Mouse (Mus musculus) liver, adult 2 months (tissue): Measurements from ENCODE around the gene Amt. TPM values are rescaled to one million over a fixed set of nuclear protein-coding genes. Genes with fewer than 3 reads are reported as not detected.
A peak's percentile ranks its signal among the peaks of the same experiment; 100 is the strongest.

ENCODE experiments used
- DNase-seq: peaks from one replicate; pipeline ENCODE4 v3.0.0-alpha.2; 2011; ENCODE audit warnings: low read depth, low spot score; ENCODE audit errors: extremely low read depth
- H3K27ac ChIP-seq: fragments of 200-500 bp; replicated peaks from 2 replicates; pipeline ENCODE4 v1.5.1; 2012; ENCODE audit warnings: low read depth, mild to moderate bottlenecking, control low read depth, inconsistent platforms, low read length; ENCODE audit not compliant: insufficient read depth
- H3K27me3 ChIP-seq: fragments of 200-500 bp; 2 replicates; pipeline ENCODE4 v1.6.1; 2012; ENCODE audit warnings: mild to moderate bottlenecking, moderate library complexity, low read length, inconsistent platforms; ENCODE audit not compliant: control insufficient read depth, insufficient read depth
- H3K36me3 ChIP-seq: fragments of 200-500 bp; 2 replicates; pipeline ENCODE4 v1.6.1; 2012; ENCODE audit warnings: low read length, inconsistent platforms; ENCODE audit not compliant: control insufficient read depth, insufficient read depth
- H3K4me1 ChIP-seq: fragments of 200-500 bp; 2 replicates; pipeline ENCODE4 v1.6.1; 2011; ENCODE audit warnings: low read length; ENCODE audit not compliant: control insufficient read depth, insufficient read depth
- H3K4me3 ChIP-seq: fragments of 200-500 bp; 2 replicates; pipeline ENCODE4 v1.5.1; 2011; ENCODE audit warnings: low read depth, mild to moderate bottlenecking, control low read depth, low read length, moderate library complexity; ENCODE audit not compliant: insufficient read depth
- H3K79me2 ChIP-seq: fragments of 200-500 bp; 2 replicates; pipeline ENCODE4 v1.6.1; 2012; ENCODE audit warnings: inconsistent platforms, mild to moderate bottlenecking, low read length, moderate library complexity; ENCODE audit not compliant: control insufficient read depth, insufficient read depth
- H3K9ac ChIP-seq: fragments of 200-500 bp; 2 replicates; pipeline ENCODE4 v1.6.1; 2012; ENCODE audit warnings: low read depth, mild to moderate bottlenecking, control low read depth, inconsistent platforms, low read length
- CTCF ChIP-seq: fragments of 200-500 bp; IDR thresholded peaks from 2 replicates; pipeline ENCODE4 v1.5.1; 2011; ENCODE audit warnings: low read depth, low read length, control low read depth
- POLR2A ChIP-seq: fragments of 200-500 bp; IDR thresholded peaks from 2 replicates; pipeline ENCODE4 v1.6.1; 2011; ENCODE audit warnings: low read length, control low read depth; ENCODE audit not compliant: insufficient read depth; ENCODE audit errors: extremely low read depth
- whole genome bisulfite sequencing: fragments of 180-500 bp; shearing (Covaris S2); methylation state at CpG from one replicate; pipeline ENCODE4 v1.1.7; 2018; 5-methylcytosine and 5-hydroxymethylcytosine counted together
- polyA plus RNA-seq: library from polyadenylated mRNA; depleted of rRNA; stranded (reverse); fragments of >200 nt; gene quantifications from 2 replicates; pipeline ENCODE4 v1.2.3, GENCODE M21; 2012; rRNA removed
- total RNA-seq: library from RNA; depleted of rRNA; stranded (reverse); fragments of >200 nt; gene quantifications from 2 replicates; pipeline ENCODE4 v1.2.3, GENCODE M21; 2014; rRNA removed

Gene Amt
- 65.5 and 66.6 TPM in 2 replicates for total RNA-seq
- 45.8 and 54.5 TPM in 2 replicates for polyA plus RNA-seq

DNA sequence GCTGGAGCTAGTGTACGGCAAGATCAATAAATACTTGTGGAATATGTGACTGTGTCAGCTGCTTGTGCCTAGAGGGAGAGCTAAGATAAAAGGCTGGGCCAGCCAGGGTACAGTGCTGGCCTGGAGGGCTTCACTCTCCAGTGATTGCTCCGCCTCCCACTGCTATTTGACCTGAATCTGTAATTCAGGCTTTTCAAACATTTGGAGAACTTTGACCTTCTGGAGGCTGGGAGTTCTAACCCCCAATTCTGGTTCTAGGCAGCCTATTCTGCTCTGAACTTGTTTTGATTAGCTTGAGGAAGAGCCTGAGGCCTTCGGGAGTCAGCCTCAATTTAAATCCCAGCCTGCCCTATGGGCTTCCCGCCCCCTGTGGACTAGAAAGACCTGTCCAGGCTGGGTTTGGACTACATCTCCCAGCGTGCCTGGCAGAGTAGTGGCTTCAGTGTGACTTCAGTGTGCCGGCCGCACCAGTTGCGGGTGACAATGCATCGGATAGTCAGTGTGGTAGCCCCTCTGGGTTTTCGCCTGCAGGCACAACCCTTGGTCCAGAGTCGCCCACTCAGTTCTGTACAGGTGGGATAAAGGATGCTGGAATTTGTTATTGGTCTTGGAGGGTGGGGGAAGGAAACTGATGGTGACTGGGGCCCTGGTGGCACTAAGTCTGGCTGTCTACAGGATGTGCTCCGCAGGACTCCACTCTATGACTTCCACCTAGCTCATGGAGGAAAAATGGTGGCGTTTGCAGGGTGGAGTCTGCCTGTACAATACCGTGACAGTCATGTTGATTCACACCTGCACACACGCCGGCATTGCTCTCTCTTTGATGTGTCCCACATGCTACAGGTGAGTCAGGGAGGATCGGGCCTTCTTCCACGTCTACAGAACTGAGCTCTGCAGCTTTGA, at the start of gene Amt:
Gene Amt (plus strand): TSS at position 401 of the 903 bp plus-strand sequence.
- H3K27ac ChIP-seq = peak within 1 kb of the TSS; percentile 89
- peaks cover 7% of the 10 kb centered on the region; the same call in 1 of the 2 replicates for H3K79me2 ChIP-seq
- 0 out of 2 replicates have a peak, but pooled peaks cover 2% of the 10 kb centered on the region for H3K36me3 ChIP-seq
- no peaks in the 10 kb centered on the region for H3K27me3 ChIP-seq
- DNase-seq = peak; percentile 93
- peak within 1 kb of the TSS; percentile 47 for H3K4me3 ChIP-seq
- 16% methylated on average over 18 of the region's 18 CpGs for WGBS
- H3K4me1 ChIP-seq = peaks cover 19% of the 10 kb centered on the region
- TF ChIP-seq CTCF (no peak), POLR2A (0 out of 2 replicates have a peak, but pooled peaks have one; percentile 8)
- peak within 1 kb of the TSS; percentile 57 for H3K9ac ChIP-seq

DNA sequence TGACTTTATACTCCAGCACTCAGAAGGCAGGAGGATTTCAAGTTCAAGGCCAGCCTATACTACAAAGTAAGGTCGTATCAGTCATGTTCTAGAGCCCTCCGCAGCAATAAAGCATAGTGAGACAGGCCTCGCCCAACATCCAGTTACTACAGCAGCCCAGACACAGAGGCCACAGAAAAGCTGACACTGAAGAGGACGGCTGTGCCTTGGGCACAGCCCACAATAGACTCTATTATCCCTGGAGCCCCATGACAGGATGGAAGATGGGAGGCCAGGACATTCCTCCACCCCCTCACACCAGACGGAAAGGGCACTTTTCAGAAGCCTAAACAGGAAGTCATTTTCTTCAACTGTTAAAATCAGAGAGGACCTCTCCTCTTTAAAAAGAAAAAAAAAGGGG, 47.7 kb upstream of the Amt start:
- no peak overlapping the region for H3K27ac ChIP-seq
- TF ChIP-seq CTCF (no peak), POLR2A (no peak)
- DNase-seq = no peak

DNA sequence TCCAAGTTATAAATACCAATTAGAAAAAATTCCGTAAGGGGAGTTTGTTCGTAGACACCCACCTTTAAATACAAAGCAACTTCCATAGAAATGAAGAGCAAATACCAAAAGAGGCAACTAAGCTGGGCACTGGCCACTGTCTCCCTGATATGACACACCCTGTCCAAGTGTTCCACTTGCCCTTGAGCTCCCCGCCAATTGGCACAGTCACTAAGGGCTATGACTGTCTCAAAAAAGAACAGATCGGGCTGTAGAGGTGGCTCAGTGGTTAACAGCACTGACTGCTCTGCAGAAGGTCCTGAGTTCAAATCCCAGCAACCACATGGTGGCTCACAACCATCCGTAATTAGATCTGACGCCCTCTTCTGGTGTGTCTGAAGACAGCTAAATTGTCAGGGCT, 44.8 kb upstream of the Amt start:
- DNase-seq = no peak
- TF ChIP-seq POLR2A (no peak), CTCF (no peak)
- H3K27me3 ChIP-seq = no peaks in the 10 kb centered on the region

More for the DNA sequence above, 47.7 kb upstream of the Amt start:
- WGBS = 65% methylated on average over 5 of the region's 5 CpGs
- H3K4me3 ChIP-seq = no peak overlapping the region
- no peaks in the 10 kb centered on the region for H3K4me1 ChIP-seq
- peaks cover 9% of the 10 kb centered on the region; the same call in 1 of the 2 replicates for H3K79me2 ChIP-seq
- H3K36me3 ChIP-seq = peaks cover 23% of the 10 kb centered on the region
- H3K9ac ChIP-seq = no peak overlapping the region
- no peaks in the 10 kb centered on the region for H3K27me3 ChIP-seq

DNA sequence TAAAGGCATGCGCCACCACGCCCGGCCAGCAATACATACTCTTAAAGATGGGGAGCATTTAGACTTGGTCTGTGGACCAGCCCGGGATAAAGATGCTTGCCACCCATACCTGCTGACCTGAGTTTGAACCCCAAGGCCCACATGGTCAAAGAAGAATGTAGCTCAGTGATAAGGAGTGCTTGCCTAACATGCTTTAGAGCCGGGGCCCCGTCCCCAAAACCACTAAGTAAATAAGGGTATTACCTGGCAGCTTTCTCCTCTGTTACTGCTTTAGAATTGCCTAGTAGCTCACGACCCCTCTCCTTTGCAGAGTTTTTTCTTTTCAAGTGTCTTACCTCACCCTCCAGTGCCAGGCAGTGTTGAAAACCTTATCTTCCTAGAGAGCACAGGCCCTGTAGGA, 43.9 kb upstream of the Amt start:
- H3K79me2 ChIP-seq = peaks cover 13% of the 10 kb centered on the region; the same call in 1 of the 2 replicates
- no peak overlapping the region for H3K27ac ChIP-seq
- no peak for DNase-seq
- no peak for TF ChIP-seq POLR2A
- TF ChIP-seq CTCF = no peak
- no peaks in the 10 kb centered on the region for H3K27me3 ChIP-seq
- H3K9ac ChIP-seq = no peak overlapping the region
- no peak overlapping the region for H3K4me3 ChIP-seq
- WGBS = 82% methylated on average over 7 of the region's 7 CpGs
- no peaks in the 10 kb centered on the region for H3K4me1 ChIP-seq
- peaks cover 13% of the 10 kb centered on the region for H3K36me3 ChIP-seq

More for the DNA sequence above, 44.8 kb upstream of the Amt start:
- Histone ChIP-seq H3K9ac (no peak overlapping the region), H3K27ac (no peak overlapping the region), H3K79me2 (peaks cover 9% of the 10 kb centered on the region; the same call in 1 of the 2 replicates), H3K36me3 (peaks cover 13% of the 10 kb centered on the region), H3K4me1 (no peaks in the 10 kb centered on the region), H3K4me3 (no peak overlapping the region)
- 86% methylated on average over 6 of the region's 6 CpGs for WGBS

DNA sequence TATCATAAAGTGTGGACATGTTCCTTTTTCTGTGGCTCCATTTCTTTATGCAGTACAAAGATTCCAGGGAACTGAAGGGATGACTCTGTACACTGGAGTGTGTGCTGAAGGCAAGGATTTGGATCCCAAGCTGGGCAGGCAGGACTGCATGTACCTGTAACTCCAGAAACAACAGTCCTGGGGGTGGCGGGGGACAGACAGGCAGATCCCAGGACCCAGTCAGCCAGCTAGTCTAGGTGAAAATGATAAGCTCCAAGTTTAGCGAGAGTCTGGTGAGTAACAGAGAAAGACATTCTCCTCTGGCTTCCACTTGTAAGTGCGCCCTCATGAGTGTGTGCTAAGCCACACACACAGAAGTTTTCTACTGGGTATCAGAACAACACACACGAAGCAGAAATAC, 36.1 kb upstream of the Amt start:
- no peak for TF ChIP-seq CTCF
- no peak for TF ChIP-seq POLR2A
- Histone ChIP-seq H3K4me1 (peaks cover 14% of the 10 kb centered on the region), H3K36me3 (no peaks in the 10 kb centered on the region), H3K27ac (no peak overlapping the region), H3K9ac (no peak overlapping the region), H3K27me3 (no peaks in the 10 kb centered on the region), H3K79me2 (peaks cover 46% of the 10 kb centered on the region), H3K4me3 (no peak overlapping the region)
- DNase-seq = no peak
- WGBS = 84% methylated on average over 4 of the region's 4 CpGs
